Mouse (Mus musculus): ENCODE data around the gene Phf1. TPM values are rescaled to one million over a fixed set of nuclear protein-coding genes. Genes with fewer than 3 reads are reported as not detected.

Gene Phf1
- polyA plus RNA-seq, 1 experiment = 7.8 TPM

DNA sequence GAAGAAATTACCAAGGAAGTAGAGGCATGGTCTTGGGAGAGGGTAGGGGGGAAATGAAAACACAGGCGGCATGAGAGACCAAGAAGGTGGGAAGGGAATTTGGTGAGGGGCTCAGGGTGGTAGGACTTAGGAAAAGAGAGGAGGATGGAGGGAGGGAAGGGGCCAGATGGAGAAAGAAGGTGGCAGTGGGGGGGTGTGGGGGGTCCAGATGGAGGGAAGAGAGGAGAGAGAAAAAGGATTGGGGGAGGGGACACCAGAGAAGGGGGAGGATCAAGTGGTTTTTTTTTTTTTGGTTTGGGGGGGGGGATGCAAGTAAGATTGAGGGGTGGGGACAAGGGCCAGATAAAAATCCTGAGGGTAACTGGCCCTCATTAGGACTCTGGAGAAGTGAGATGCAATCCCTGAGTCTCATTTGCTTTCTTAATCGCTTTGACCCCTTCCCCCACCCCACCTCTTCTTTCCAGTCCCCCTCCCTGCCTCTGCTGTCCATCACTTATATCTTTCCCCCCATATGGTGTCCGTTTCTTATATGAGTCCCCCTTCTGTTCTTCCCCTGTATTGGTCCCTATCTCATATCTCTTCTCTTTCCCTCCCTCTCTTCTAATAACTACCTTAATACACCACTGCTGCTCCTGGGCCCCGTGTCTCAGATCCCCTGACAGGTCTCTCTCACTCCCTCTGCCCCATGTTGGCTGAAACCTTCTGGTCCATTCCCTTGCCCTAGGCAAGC is 9.2 kb downstream of the Phf1 start:
- H3K4me1 ChIP-seq (ENCODE audit: control insufficient read depth, insufficient read depth, low read length) = no peaks in the 10 kb centered on the region
- peak overlapping the region; percentile 79 for H3K9ac ChIP-seq (ENCODE audit: low read depth, poor library complexity, severe bottlenecking)
- H3K9me3 ChIP-seq (replicated peaks; ENCODE audit: control insufficient read depth, insufficient read depth, low read length, poor library complexity, severe bottlenecking) = no peaks in the 10 kb centered on the region
- peak overlapping the region; percentile 54 for H3K4me3 ChIP-seq (ENCODE audit: low read depth, low read length)
- no peaks in the 10 kb centered on the region for H3K27me3 ChIP-seq (ENCODE audit: control insufficient read depth, insufficient read depth, low read length, poor library complexity, severe bottlenecking)
- 0 out of 2 replicates have a peak, but pooled peaks cover 5% of the 10 kb centered on the region for H3K36me3 ChIP-seq (ENCODE audit: control insufficient read depth, insufficient read depth, low read length, poor library complexity, severe bottlenecking)
- H3K27ac ChIP-seq (ENCODE audit: insufficient read depth, low read length) = no peak overlapping the region
- TF ChIP-seq EP300 (IDR thresholded peaks at IDR 0.05; ENCODE audit: insufficient read depth, low read depth, low read length) (no peak), CTCF (IDR thresholded peaks at IDR 0.05; ENCODE audit: low read depth, low read length) (no peak), POLR2A (IDR thresholded peaks at IDR 0.05; ENCODE audit: insufficient read depth, low read length) (no peak)

DNA sequence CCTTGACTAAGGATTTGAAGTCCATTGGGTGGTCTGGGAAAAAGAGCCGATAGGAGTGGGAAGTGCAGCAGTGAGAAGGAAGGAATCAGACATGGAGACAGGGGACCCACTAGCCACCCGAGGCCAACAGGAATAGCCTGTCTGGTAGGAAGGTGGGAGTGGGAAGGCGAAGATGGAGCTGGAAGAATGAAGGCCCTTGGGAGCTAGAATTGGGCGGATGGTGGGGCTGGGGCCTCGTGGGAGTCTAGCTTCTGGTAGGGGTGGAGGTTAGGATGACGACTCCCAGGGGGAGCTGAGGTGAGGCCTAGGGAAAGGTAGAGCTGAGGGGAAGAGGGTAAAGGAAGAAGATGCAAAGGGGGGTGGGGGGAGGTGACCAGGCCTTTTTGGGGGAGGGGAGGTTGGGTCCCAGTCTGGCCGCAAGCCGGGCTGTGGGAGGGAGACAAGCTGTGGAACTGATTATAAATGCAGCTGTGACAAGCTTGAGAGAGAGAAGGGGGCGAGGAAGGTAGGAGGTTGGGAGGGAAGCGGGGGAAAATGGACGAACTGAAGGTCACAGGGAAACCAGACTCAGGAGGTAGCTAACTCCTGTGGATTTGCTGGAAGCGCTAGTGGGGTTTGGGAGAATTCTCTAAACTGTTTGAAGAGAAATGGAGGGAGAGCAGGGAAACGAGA is 13.1 kb downstream of the Phf1 start:
- H3K4me3 ChIP-seq (ENCODE audit: low read depth, low read length) = peak overlapping the region; percentile 81
- no peak for TF ChIP-seq CTCF (IDR thresholded peaks at IDR 0.05; ENCODE audit: low read depth, low read length)
- no peak for TF ChIP-seq EP300 (IDR thresholded peaks at IDR 0.05; ENCODE audit: insufficient read depth, low read depth, low read length)
- no peak for TF ChIP-seq POLR2A (IDR thresholded peaks at IDR 0.05; ENCODE audit: insufficient read depth, low read length)
- H3K36me3 ChIP-seq (ENCODE audit: control insufficient read depth, insufficient read depth, low read length, poor library complexity, severe bottlenecking) = no peaks in the 10 kb centered on the region
- H3K4me1 ChIP-seq (ENCODE audit: control insufficient read depth, insufficient read depth, low read length) = no peaks in the 10 kb centered on the region
- H3K27ac ChIP-seq (ENCODE audit: insufficient read depth, low read length) = no peak overlapping the region
- H3K27me3 ChIP-seq (ENCODE audit: control insufficient read depth, insufficient read depth, low read length, poor library complexity, severe bottlenecking) = no peaks in the 10 kb centered on the region; the same call in 1 of the 2 replicates
- peak overlapping the region; percentile 64 for H3K9ac ChIP-seq (ENCODE audit: low read depth, poor library complexity, severe bottlenecking)
- H3K9me3 ChIP-seq (replicated peaks; ENCODE audit: control insufficient read depth, insufficient read depth, low read length, poor library complexity, severe bottlenecking) = no peaks in the 10 kb centered on the region

DNA sequence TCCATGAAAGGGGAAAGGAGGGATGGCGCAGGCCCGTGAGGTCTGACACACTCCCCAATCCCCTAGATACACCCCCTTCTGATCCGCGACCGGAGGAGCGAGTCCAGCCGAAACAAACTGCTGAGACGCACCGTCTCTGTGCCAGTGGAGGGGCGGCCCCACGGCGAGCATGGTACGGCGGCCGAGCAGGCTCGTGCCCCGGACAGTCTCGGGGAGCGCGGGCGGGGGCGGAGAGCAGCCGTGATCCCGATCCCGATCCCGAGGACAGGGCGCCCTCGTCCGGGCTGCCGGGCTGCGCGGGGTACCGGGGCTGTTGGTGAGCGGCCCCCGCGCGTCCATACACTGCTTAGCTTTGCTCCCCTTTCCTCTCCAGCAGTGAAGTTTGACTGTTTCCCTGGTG is 13.7 kb downstream of the Phf1 start:
- Histone ChIP-seq H3K9me3 (replicated peaks; ENCODE audit: control insufficient read depth, insufficient read depth, low read length, poor library complexity, severe bottlenecking) (no peaks in the 10 kb centered on the region), H3K36me3 (ENCODE audit: control insufficient read depth, insufficient read depth, low read length, poor library complexity, severe bottlenecking) (no peaks in the 10 kb centered on the region), H3K27ac (ENCODE audit: insufficient read depth, low read length) (no peak overlapping the region), H3K27me3 (ENCODE audit: control insufficient read depth, insufficient read depth, low read length, poor library complexity, severe bottlenecking) (no peaks in the 10 kb centered on the region; the same call in 1 of the 2 replicates), H3K4me1 (ENCODE audit: control insufficient read depth, insufficient read depth, low read length) (peaks cover 1% of the 10 kb centered on the region), H3K9ac (ENCODE audit: low read depth, poor library complexity, severe bottlenecking) (peak overlapping the region; percentile 64), H3K4me3 (ENCODE audit: low read depth, low read length) (peak overlapping the region; percentile 81)
- no peak for TF ChIP-seq EP300 (IDR thresholded peaks at IDR 0.05; ENCODE audit: insufficient read depth, low read depth, low read length)
- peak; percentile 13 for TF ChIP-seq CTCF (IDR thresholded peaks at IDR 0.05; ENCODE audit: low read depth, low read length)
- no peak for TF ChIP-seq POLR2A (IDR thresholded peaks at IDR 0.05; ENCODE audit: insufficient read depth, low read length)

- H3K27ac ChIP-seq (ENCODE audit: insufficient read depth, low read length) = no peak overlapping the region
- H3K4me1 ChIP-seq (ENCODE audit: control insufficient read depth, insufficient read depth, low read length) = peaks cover 1% of the 10 kb centered on the region
- no peaks in the 10 kb centered on the region for H3K9me3 ChIP-seq (replicated peaks; ENCODE audit: control insufficient read depth, insufficient read depth, low read length, poor library complexity, severe bottlenecking)
- no peaks in the 10 kb centered on the region; the same call in 1 of the 2 replicates for H3K27me3 ChIP-seq (ENCODE audit: control insufficient read depth, insufficient read depth, low read length, poor library complexity, severe bottlenecking)
- peak overlapping the region; percentile 64; the same call in 1 of the 2 replicates for H3K9ac ChIP-seq (ENCODE audit: low read depth, poor library complexity, severe bottlenecking)
- no peak overlapping the region for H3K4me3 ChIP-seq (ENCODE audit: low read depth, low read length)
- H3K36me3 ChIP-seq (ENCODE audit: control insufficient read depth, insufficient read depth, low read length, poor library complexity, severe bottlenecking) = no peaks in the 10 kb centered on the region
- no peak for TF ChIP-seq CTCF (IDR thresholded peaks at IDR 0.05; ENCODE audit: low read depth, low read length)
- TF ChIP-seq EP300 (IDR thresholded peaks at IDR 0.05; ENCODE audit: insufficient read depth, low read depth, low read length) = no peak
- no peak for TF ChIP-seq POLR2A (IDR thresholded peaks at IDR 0.05; ENCODE audit: insufficient read depth, low read length)
Measured at GRCm38 (mm10) chr17:26947231-26948100, 14.6 kb downstream of the Phf1 start.

DNA sequence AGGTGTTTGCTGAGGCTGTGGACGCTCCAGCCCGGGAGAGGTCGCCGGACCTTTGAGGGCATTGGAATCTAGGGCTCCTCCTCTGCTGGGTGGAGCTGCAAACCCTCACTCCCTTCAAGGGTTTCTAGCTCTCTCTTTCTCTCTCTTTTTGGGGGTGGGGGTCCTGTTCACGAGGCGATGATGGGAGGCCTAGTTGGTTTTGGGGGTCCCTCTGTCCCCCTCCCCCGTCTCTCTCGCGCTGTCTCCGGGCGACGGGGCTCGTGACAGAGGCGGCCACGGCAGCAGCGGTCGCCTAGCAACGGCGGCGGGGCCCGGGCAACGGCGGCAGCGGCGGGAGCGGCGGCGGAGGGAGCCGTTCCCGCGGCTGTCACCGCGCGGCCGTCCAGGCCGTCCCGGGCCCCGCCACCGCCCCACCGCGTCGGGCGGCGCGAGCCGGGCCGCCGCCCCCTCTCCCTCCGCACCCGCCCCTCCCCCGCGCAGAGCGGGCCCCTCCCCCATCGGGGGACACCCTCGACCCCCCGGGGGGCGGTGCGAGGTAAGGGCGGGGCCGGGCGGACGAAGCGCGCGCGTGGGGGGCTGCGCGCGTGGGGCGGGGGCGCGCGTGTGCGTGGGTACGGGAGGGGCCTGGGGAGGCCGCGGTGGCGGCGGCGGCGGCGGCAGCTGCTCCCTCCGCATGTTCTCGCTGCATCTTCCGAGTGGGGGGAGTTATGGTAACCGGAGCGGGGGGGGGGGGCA is 15.6 kb downstream of the Phf1 start:
- Histone ChIP-seq H3K27ac (ENCODE audit: insufficient read depth, low read length) (no peak overlapping the region), H3K4me1 (ENCODE audit: control insufficient read depth, insufficient read depth, low read length) (peaks cover 1% of the 10 kb centered on the region), H3K36me3 (ENCODE audit: control insufficient read depth, insufficient read depth, low read length, poor library complexity, severe bottlenecking) (no peaks in the 10 kb centered on the region), H3K9me3 (replicated peaks; ENCODE audit: control insufficient read depth, insufficient read depth, low read length, poor library complexity, severe bottlenecking) (no peaks in the 10 kb centered on the region), H3K4me3 (ENCODE audit: low read depth, low read length) (peak overlapping the region; percentile 72), H3K9ac (ENCODE audit: low read depth, poor library complexity, severe bottlenecking) (peak overlapping the region; percentile 71), H3K27me3 (ENCODE audit: control insufficient read depth, insufficient read depth, low read length, poor library complexity, severe bottlenecking) (no peaks in the 10 kb centered on the region; the same call in 1 of the 2 replicates)
- TF ChIP-seq POLR2A (IDR thresholded peaks at IDR 0.05; ENCODE audit: insufficient read depth, low read length) (no peak), EP300 (IDR thresholded peaks at IDR 0.05; ENCODE audit: insufficient read depth, low read depth, low read length) (no peak), CTCF (IDR thresholded peaks at IDR 0.05; ENCODE audit: low read depth, low read length) (no peak)
